Mouse (Mus musculus) stomach, postnatal 0 days (tissue): Measurements from ENCODE around the gene Snx29. TPM values are rescaled to one million over a fixed set of nuclear protein-coding genes. Genes with fewer than 3 reads are reported as not detected.

ENCODE experiments used
- ATAC-seq: fragments of 200-750 bp; cut with Nextera tagmentation; 2 replicates; pipeline ENCODE4 v1.8.0; 2017; ENCODE audit not compliant: low FRiP score, low TSS enrichment
- DNase-seq: peaks from one replicate; pipeline ENCODE4 v3.0.0-alpha.2; 2016; ENCODE audit warnings: low spot score
- H3K27ac ChIP-seq: fragments of 300-500 bp; sonication (generic); replicated peaks from 2 replicates; pipeline ENCODE4 v1.5.1; 2014; ENCODE audit warnings: mild to moderate bottlenecking, control low read depth
- H3K27me3 ChIP-seq: fragments of 300-500 bp; sonication (generic); 2 replicates; pipeline ENCODE4 v1.6.1; 2014; ENCODE audit warnings: low read length; ENCODE audit not compliant: control insufficient read depth, insufficient read depth
- H3K36me3 ChIP-seq: fragments of 300-500 bp; sonication (generic); 2 replicates; pipeline ENCODE4 v1.6.1; 2014; ENCODE audit warnings: low read length, mixed read lengths; ENCODE audit not compliant: control insufficient read depth, insufficient read depth
- H3K4me1 ChIP-seq: fragments of 300-500 bp; sonication (generic); replicated peaks from 2 replicates; pipeline ENCODE4 v1.6.1; 2014; ENCODE audit warnings: antibody characterized with exemption; ENCODE audit not compliant: control insufficient read depth, insufficient read depth
- H3K4me2 ChIP-seq: fragments of 300-500 bp; sonication (generic); replicated peaks from 2 replicates; pipeline ENCODE4 v1.6.1; 2014; ENCODE audit warnings: low read depth, mild to moderate bottlenecking, control low read depth, moderate library complexity
- H3K4me3 ChIP-seq: fragments of 300-500 bp; sonication (generic); 2 replicates; pipeline ENCODE4 v1.5.1; 2014; ENCODE audit warnings: low read depth, low read length, control low read depth
- H3K9ac ChIP-seq: fragments of 300-500 bp; sonication (generic); 2 replicates; pipeline ENCODE4 v1.6.1; 2014; ENCODE audit warnings: mild to moderate bottlenecking, low read length, control low read depth, mixed read lengths
- H3K9me3 ChIP-seq: fragments of 300-500 bp; sonication (generic); 2 replicates; pipeline ENCODE4 v1.6.1; 2016; ENCODE audit warnings: low read length; ENCODE audit not compliant: control insufficient read depth
- CTCF ChIP-seq: IDR thresholded peaks from 2 replicates; pipeline ENCODE4 v1.5.1; 2016; ENCODE audit warnings: antibody characterized with exemption, low read depth, mild to moderate bottlenecking, moderate library complexity
- EP300 ChIP-seq: optimal IDR thresholded peaks from 2 replicates; pipeline ENCODE3; 2016; ENCODE audit warnings: antibody characterized with exemption
- WGBS: fragments of 180-500 bp; shearing (Covaris S2); extraction: QIAGEN DNeasy Blood & Tissue Kit; methylation state at CpG from one replicate; pipeline ENCODE4 v1.1.7; 2014; 5-methylcytosine and 5-hydroxymethylcytosine counted together
- polyA plus RNA-seq: library from polyadenylated mRNA; unstranded; fragments of >200 nt; fragmentation: Nextera tagmentation; extraction: Ambion mirVana; gene quantifications from 2 replicates; pipeline ENCODE4 v1.2.1, GENCODE M21; 2015

Snx29 gene
- polyA plus RNA-seq, 1 experiment from 2014 or later = 4.8 TPM

DNA sequence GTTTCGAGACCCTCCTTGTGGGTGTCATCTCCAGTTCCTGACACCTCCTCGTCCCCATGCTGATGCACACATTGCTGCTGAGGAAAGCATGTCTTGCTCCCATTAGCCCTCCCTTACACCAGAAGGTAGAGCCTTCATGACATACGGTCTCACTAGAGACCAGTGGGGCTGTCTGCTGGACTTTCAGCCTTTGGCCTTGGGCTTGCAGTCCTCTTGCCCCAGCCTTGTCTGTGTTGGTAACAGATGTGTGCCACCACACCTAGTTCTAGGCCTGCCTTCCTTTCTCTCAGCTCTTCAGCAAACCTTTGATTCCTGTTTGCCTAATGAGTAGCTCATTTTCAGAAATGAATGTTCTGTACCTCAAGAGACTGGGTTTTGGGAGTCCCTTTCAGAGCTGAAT is 45.7 kb downstream of the Snx29 start:
- Histone ChIP-seq H3K4me1 (no peaks in the 10 kb centered on the region), H3K4me2 (no peak overlapping the region), H3K27me3 (no peaks in the 10 kb centered on the region), H3K27ac (no peak overlapping the region), H3K36me3 (no peaks in the 10 kb centered on the region), H3K4me3 (no peak overlapping the region), H3K9ac (no peak overlapping the region), H3K9me3 (no peaks in the 10 kb centered on the region)
- DNase-seq = no peak
- WGBS = 86% methylated on average over 3 of the region's 3 CpGs
- no peak for ATAC-seq
- TF ChIP-seq CTCF (no peak), EP300 (no peak)

DNA sequence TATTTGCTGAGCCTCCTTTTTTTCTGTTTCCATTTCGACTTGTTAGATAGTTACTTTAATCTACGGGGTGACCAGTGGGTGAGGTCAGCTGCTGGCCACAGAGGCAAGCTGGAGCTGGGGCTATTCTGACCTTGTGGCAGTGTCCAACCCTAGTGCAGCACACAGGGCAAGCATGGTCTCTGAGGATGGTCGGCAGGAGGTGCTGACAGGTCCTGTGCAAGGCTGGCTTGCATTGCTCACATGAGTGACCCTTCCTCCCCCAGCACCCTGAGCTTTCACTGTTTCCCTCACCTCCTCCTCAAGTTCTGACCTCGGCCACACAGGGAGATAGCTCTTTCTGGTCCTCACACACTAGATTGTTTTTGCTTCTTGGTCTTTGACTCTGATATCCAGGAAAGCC is 46.5 kb downstream of the Snx29 start:
- Histone ChIP-seq H3K4me1 (no peaks in the 10 kb centered on the region), H3K4me2 (no peak overlapping the region), H3K36me3 (no peaks in the 10 kb centered on the region), H3K4me3 (no peak overlapping the region), H3K9ac (no peak overlapping the region), H3K27me3 (no peaks in the 10 kb centered on the region), H3K9me3 (no peaks in the 10 kb centered on the region), H3K27ac (no peak overlapping the region)
- DNase-seq (no peak), ATAC-seq (no peak)
- no peak for TF ChIP-seq CTCF
- TF ChIP-seq EP300 = no peak
- WGBS = 52% methylated on average over 4 of the region's 4 CpGs

DNA sequence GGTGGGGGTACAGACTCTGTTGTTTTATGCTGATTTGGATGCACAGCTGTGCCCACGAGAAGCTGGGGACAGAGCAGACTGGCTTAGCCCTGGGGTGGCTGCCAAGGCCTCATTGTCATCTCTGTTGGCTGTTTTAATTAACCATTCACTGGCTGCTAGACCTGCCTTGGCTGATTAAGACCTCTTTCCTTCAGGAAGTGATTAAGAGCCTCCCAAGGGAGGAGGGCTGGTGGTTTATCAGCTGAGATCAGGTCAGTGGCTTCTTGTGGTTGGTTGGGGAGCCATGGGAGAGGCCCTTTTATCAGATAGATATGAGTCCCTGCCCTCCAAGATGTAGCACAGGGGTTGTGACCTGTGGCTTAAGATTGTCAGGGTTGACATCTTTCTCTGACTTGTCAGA is 46.9 kb downstream of the Snx29 start:
- Histone ChIP-seq H3K9ac (no peak overlapping the region; the same call in 1 of the 2 replicates), H3K27ac (no peak overlapping the region), H3K4me3 (no peak overlapping the region), H3K4me1 (no peaks in the 10 kb centered on the region), H3K36me3 (no peaks in the 10 kb centered on the region), H3K9me3 (no peaks in the 10 kb centered on the region), H3K4me2 (no peak overlapping the region), H3K27me3 (no peaks in the 10 kb centered on the region)
- 0% methylated on average over 1 of the region's 1 CpGs for WGBS
- no peak for TF ChIP-seq EP300
- TF ChIP-seq CTCF = no peak
- ATAC-seq (no peak), DNase-seq (no peak)

DNA sequence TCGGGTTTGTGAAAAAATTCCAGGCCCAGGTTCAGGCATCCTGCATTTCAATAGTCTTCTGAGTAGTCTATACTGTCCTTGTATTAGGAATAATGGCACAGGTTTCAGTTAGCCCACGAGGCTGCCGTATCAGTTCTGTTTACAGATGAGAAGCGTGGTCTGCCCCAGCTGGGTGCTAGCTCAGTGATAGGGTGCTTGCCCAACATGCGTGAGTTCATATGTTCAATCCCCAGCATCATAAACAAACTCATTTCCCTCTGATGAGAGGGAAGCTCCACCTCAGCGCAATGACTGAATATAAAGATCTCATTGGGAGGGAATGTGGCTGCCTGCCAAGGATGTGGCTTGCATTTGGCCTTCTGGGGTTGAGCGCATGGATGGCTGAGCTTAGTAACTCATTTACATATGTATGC is 47.4 kb downstream of the Snx29 start:
- DNase-seq = no peak
- ATAC-seq = no peak
- 47% methylated on average over 7 of the region's 7 CpGs for WGBS
- no peak overlapping the region for H3K4me3 ChIP-seq
- TF ChIP-seq EP300 (no peak), CTCF (no peak)
- no peaks in the 10 kb centered on the region for H3K9me3 ChIP-seq
- no peak overlapping the region for H3K9ac ChIP-seq
- no peaks in the 10 kb centered on the region for H3K4me1 ChIP-seq
- H3K27me3 ChIP-seq = no peaks in the 10 kb centered on the region
- H3K36me3 ChIP-seq = no peaks in the 10 kb centered on the region
- H3K4me2 ChIP-seq = no peak overlapping the region
- H3K27ac ChIP-seq = 0 out of 2 replicates have a peak overlapping the region, but pooled peaks have one; percentile 30

DNA sequence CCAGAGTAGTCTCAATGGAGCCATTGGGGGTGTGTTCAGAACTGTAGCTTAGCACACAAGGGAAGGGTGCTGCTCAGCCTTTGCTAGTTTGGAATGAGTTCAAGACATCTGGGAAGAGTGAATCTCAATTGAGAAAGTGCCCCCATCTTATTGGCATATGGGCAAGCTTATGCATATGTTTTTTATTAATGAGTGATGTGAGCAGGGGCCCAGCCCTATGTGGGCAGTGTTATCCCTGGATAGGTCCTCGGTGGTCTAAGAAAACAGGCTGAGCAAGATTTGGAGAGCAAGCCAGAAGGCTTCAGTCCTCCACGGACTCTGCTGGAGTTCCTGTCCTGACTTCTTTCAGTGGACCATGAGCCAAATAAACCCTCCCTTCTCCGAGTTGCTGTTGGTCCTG is 56.6 kb downstream of the Snx29 start:
- WGBS = 65% methylated on average over 3 of the region's 3 CpGs
- no peak overlapping the region for H3K4me2 ChIP-seq
- H3K4me1 ChIP-seq = no peaks in the 10 kb centered on the region
- no peak for DNase-seq
- no peaks in the 10 kb centered on the region for H3K27me3 ChIP-seq
- no peak for TF ChIP-seq EP300
- no peak for TF ChIP-seq CTCF
- no peak overlapping the region for H3K27ac ChIP-seq
- H3K36me3 ChIP-seq = no peaks in the 10 kb centered on the region
- H3K9ac ChIP-seq = no peak overlapping the region
- no peak overlapping the region for H3K4me3 ChIP-seq
- no peak for ATAC-seq
- no peaks in the 10 kb centered on the region for H3K9me3 ChIP-seq

- DNase-seq (no peak), ATAC-seq (no peak)
- Histone ChIP-seq H3K27me3 (no peaks in the 10 kb centered on the region), H3K4me2 (no peak overlapping the region), H3K4me3 (no peak overlapping the region), H3K9me3 (no peaks in the 10 kb centered on the region), H3K4me1 (no peaks in the 10 kb centered on the region), H3K9ac (no peak overlapping the region), H3K36me3 (no peaks in the 10 kb centered on the region), H3K27ac (no peak overlapping the region)
- 90% methylated on average over 5 of the region's 5 CpGs for WGBS
- TF ChIP-seq CTCF (no peak), EP300 (no peak)
Measured at GRCm38 (mm10) chr16:11380038-11380437, 57.3 kb downstream of the Snx29 start.

- ATAC-seq (no peak), DNase-seq (no peak)
- Histone ChIP-seq H3K4me3 (no peak overlapping the region), H3K27me3 (no peaks in the 10 kb centered on the region), H3K4me1 (no peaks in the 10 kb centered on the region), H3K4me2 (no peak overlapping the region), H3K27ac (no peak overlapping the region), H3K9ac (no peak overlapping the region), H3K36me3 (no peaks in the 10 kb centered on the region), H3K9me3 (no peaks in the 10 kb centered on the region)
- TF ChIP-seq CTCF = no peak
- no peak for TF ChIP-seq EP300
- WGBS = 84% methylated on average over 8 of the region's 8 CpGs
Measured at GRCm38 (mm10) chr16:11380871-11381270, 58.2 kb downstream of the Snx29 start.
